Comparison of ENCODE assay signal across 1 mouse cellular context in the genomic region with DNA sequence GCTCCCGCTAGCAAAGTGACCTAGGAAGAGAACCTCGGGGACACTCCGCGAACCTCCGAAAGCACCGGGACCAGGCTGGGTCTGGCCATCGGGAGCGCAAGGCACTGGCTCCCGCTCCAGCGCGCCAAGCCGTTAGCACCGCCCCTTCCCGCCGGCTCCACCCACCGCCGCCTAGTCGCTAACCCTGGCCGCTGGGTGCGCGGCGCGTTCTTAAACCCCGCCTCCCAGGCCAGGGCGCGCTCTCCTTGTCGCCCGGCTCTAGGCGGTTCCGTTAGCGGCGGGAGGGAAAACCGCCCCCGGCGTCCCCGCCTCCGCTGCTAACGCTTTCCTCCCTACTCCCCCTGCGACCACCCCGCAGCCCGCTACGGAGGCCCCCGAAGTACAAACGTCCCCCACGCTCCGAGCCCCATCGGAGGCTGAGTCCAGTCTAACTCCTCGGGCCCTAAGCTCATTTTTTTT.
TF ChIP-seq lines count a peak whose summit lies in the region.

A gene (plus strand): TSS at position 237 of the 459 bp plus-strand sequence.
A gene (minus strand): TSS at position 328 of the 459 bp plus-strand sequence.

TF ChIP-seq in MEL, 35 proteins besides CTCF, POLR2A, EP300 and RAD21 (continued from another document):
- TF ChIP-seq MAFK (IDR thresholded peaks at IDR 0.05; ENCODE audit: borderline replicate concordance, low read depth, low read length) (no peak), TAL1 (IDR thresholded peaks at IDR 0.05; ENCODE audit: low read length) (no peak), JUND (IDR thresholded peaks at IDR 0.05; ENCODE audit: low read depth, low read length) (no peak), UBTF (IDR thresholded peaks at IDR 0.05; ENCODE audit: borderline replicate concordance, insufficient read depth, low read depth, low read length) (no peak), SMC3 (IDR thresholded peaks at IDR 0.05; ENCODE audit: low read depth, low read length) (no peak), MXI1 (IDR thresholded peaks at IDR 0.05; ENCODE audit: low read depth, low read length) (no peak; the same call in 1 of the 2 replicates), RCOR1 (IDR thresholded peaks at IDR 0.05; ENCODE audit: low read depth, low read length) (no peak; the same call in 1 of the 2 replicates), E2F4 (IDR thresholded peaks at IDR 0.05; ENCODE audit: borderline replicate concordance, low read depth, low read length) (peak; percentile 86; the same call in 1 of the 2 replicates), CHD1 (IDR thresholded peaks at IDR 0.05; ENCODE audit: low read depth, low read length) (no peak)
